Mouse (Mus musculus): ENCODE data around the gene Ccdc174. TPM values are rescaled to one million over a fixed set of nuclear protein-coding genes. Genes with fewer than 3 reads are reported as not detected.
A peak's percentile ranks its signal among the peaks of the same experiment; 100 is the strongest.

The Ccdc174 gene
- polyA plus RNA-seq (2015; fragmentation: Nextera tagmentation; extraction: Ambion mirVana), result 10.1 and 10.9 TPM in 2 replicates

DNA sequence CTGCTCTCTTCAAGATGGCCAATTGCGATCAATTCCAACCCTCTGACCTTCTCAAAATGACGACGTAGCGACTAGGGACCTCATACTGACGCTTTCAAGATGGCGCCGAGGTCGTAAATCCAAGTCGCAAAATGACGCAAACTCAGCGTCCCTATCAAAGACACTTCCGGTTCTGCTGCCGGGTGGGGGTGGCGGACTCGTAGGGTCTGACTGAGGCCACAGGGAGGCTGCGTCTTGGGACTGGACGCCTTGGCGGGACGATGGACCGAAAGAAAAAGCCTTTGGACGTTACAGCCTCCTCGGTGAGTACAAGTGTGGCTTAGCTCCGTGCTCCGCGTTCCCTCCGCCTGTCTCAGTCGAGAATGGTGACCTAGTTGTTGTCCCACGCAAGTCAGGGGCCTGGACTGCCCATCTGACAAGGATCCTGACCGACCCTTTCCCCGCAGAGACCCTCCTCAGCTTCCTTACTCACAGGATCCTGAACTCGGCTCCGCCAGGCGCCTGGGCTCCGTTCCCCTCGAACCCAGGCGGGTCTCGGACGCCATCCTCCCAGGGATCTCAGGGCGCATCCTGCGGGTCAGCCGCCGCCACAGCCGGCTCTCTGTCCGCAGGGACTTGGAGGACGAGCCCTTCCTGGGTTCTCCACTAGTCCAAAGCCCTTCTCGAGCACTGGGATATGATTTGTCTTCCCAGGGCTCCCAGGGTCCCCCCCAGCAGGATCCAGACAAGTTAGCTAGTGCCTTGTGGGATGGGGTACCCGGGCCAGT lies at the start of gene Ccdc174:
Gene Ccdc174 (plus strand): TSS at position 169 of the 767 bp plus-strand sequence.
- no peaks in the 10 kb centered on the region for H3K27me3 ChIP-seq (ENCODE audit: control insufficient read depth, insufficient read depth, low read depth, low read length)
- H3K4me2 ChIP-seq (ENCODE audit: low read depth, low read length), result peak within 1 kb of the TSS; percentile 79
- H3K9me3 ChIP-seq (replicated peaks; ENCODE audit: control insufficient read depth, low read length), result no peaks in the 10 kb centered on the region
- peaks cover 6% of the 10 kb centered on the region for H3K4me1 ChIP-seq (ENCODE audit: control insufficient read depth, low read depth, low read length)
- WGBS (ENCODE audit: insufficient replicate concordance), result under 1% methylated on average over 47 of the region's 47 CpGs
- peak; percentile 97 for ATAC-seq (ENCODE audit: low read depth)
- peak within 1 kb of the TSS; percentile 70 for H3K27ac ChIP-seq (ENCODE audit: low read length)
- peak within 1 kb of the TSS; percentile 93 for H3K9ac ChIP-seq (ENCODE audit: low read depth, low read length)
- peaks cover 3% of the 10 kb centered on the region for H3K36me3 ChIP-seq (ENCODE audit: control insufficient read depth, insufficient read depth)
- peak within 1 kb of the TSS; percentile 94 for H3K4me3 ChIP-seq (ENCODE audit: low read depth, low read length)

DNA sequence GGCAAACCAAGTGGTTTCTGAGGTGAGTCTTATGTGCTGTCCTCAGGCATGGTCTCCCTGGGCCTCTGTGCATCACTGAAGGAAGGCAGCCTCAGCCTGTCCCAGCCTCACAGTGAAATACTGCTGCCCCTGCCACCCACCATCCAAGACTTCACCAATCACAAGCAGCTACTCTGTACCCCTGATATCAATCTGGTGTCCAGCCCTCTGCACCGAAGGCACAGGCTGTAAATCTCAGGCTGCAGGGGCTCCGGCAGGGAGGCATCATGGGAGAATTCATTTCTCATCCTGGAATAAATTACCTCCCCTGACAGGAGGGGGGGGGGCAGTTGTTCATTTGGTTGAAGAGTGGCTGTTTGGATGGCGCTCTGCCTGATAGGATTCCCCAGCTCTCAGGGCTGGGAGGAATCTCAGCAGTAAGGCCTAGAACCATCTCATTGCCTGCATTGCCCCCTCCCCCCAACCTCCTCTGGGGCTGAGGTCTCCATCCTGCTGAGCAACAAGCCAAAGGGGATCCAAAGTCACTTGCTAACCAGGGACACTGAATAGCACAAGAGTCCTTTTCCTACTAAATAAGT lies 44.9 kb upstream of the Ccdc174 start:
- no peaks in the 10 kb centered on the region for H3K36me3 ChIP-seq (ENCODE audit: control insufficient read depth, insufficient read depth)
- ATAC-seq (ENCODE audit: low read depth), result no peak
- H3K4me1 ChIP-seq (ENCODE audit: control insufficient read depth, low read depth, low read length), result no peaks in the 10 kb centered on the region
- H3K9me3 ChIP-seq (replicated peaks; ENCODE audit: control insufficient read depth, low read length), result no peaks in the 10 kb centered on the region
- no peak overlapping the region for H3K27ac ChIP-seq (ENCODE audit: low read length)
- 49% methylated on average over 3 of the region's 3 CpGs for WGBS (ENCODE audit: insufficient replicate concordance)
- no peak overlapping the region for H3K4me2 ChIP-seq (ENCODE audit: low read depth, low read length)
- no peak overlapping the region for H3K4me3 ChIP-seq (ENCODE audit: low read depth, low read length)
- H3K27me3 ChIP-seq (ENCODE audit: control insufficient read depth, insufficient read depth, low read depth, low read length), result no peaks in the 10 kb centered on the region
- H3K9ac ChIP-seq (ENCODE audit: low read depth, low read length), result no peak overlapping the region

DNA sequence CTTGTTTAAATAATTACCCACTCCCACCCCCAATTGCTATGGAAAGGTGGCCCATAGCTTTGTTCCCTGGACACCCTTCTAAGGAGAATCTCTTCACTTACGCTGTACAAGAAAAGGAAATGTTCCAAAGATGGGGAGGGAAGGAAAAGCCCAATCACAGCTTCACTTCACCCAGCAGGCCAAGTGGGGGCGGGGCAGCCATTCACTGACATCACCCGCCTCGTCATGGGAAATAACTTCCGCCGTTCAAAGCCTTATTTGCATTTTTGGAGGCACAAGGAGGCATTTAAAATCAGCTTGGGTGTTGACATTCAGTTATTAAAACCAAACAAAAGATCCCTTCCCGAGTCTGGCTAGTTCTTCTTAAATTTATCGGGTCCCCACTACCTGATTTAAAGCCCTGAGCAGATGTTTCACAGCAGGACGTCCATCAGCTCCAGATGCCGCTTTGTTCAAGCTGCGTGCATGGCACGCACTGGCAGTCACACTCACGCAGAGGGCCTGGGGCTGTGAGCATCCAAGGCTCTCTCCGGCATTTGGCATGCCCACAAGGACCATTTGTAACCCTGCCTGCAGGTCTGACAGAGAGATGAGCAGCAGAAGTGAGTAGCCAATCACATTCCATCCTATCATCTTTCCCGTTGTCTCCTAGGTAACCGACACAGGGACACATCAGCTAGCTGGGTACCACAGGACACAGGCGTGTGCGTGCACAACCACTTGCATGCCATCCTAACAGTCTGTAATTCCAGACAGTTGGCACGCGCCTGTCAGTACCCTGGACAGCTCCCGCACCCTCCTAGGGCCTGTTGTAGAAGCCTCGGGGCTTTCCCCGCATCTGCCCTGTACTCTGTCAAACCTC lies 38.6 kb upstream of the Ccdc174 start:
- H3K4me3 ChIP-seq (ENCODE audit: low read depth, low read length), result no peak overlapping the region
- H3K27ac ChIP-seq (ENCODE audit: low read length), result no peak overlapping the region
- no peaks in the 10 kb centered on the region for H3K9me3 ChIP-seq (replicated peaks; ENCODE audit: control insufficient read depth, low read length)
- H3K27me3 ChIP-seq (ENCODE audit: control insufficient read depth, insufficient read depth, low read depth, low read length), result peaks cover 38% of the 10 kb centered on the region
- no peaks in the 10 kb centered on the region for H3K36me3 ChIP-seq (ENCODE audit: control insufficient read depth, insufficient read depth)
- WGBS (ENCODE audit: insufficient replicate concordance), result 11% methylated on average over 23 of the region's 23 CpGs
- H3K9ac ChIP-seq (ENCODE audit: low read depth, low read length), result no peak overlapping the region
- H3K4me1 ChIP-seq (ENCODE audit: control insufficient read depth, low read depth, low read length), result no peaks in the 10 kb centered on the region
- H3K4me2 ChIP-seq (ENCODE audit: low read depth, low read length), result no peak overlapping the region
- no peak for ATAC-seq (ENCODE audit: low read depth)

DNA sequence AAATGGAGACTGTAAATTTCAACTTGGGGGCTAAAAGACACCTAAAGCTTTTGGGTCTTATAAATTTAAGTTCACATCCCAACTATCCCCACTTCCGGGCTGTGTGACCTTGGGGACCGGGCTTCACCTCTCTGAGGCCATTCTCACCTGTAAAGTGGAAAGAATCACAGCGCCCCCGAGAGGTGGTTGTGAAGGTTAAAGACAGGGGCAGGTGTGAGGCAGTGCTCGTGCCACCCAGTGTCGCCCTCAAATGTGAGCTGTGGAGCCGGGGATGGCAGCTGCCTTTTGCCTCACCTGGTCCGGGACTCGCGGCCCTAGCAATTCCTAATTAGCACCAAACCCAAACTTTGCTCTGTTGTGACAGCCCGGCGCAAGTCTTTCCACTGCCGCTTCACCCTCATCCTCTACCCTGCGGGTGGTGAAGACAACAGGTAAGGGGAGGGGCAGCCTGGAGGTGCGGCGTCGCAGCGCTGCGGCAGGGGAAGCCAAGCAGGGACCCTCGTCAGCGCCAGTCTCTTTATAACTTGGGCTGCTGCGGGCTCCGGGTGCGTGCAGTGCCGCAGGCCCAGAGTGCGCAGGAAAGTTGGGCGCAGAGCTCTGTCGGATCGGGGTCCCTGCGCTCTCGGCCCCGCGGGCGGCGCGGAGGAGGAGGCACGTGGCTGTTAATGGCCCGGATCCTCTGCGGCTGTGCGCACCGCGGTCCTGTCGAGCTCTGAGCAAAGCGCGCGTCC lies 34.8 kb upstream of the Ccdc174 start:
- no peak overlapping the region for H3K4me2 ChIP-seq (ENCODE audit: low read depth, low read length)
- no peak overlapping the region for H3K4me3 ChIP-seq (ENCODE audit: low read depth, low read length)
- no peaks in the 10 kb centered on the region for H3K4me1 ChIP-seq (ENCODE audit: control insufficient read depth, low read depth, low read length)
- no peaks in the 10 kb centered on the region for H3K36me3 ChIP-seq (ENCODE audit: control insufficient read depth, insufficient read depth)
- no peak for ATAC-seq (ENCODE audit: low read depth)
- peaks cover 53% of the 10 kb centered on the region for H3K27me3 ChIP-seq (ENCODE audit: control insufficient read depth, insufficient read depth, low read depth, low read length)
- H3K27ac ChIP-seq (ENCODE audit: low read length), result no peak overlapping the region
- H3K9me3 ChIP-seq (replicated peaks; ENCODE audit: control insufficient read depth, low read length), result no peaks in the 10 kb centered on the region
- H3K9ac ChIP-seq (ENCODE audit: low read depth, low read length), result no peak overlapping the region
- 3% methylated on average over 46 of the region's 46 CpGs for WGBS (ENCODE audit: insufficient replicate concordance)

DNA sequence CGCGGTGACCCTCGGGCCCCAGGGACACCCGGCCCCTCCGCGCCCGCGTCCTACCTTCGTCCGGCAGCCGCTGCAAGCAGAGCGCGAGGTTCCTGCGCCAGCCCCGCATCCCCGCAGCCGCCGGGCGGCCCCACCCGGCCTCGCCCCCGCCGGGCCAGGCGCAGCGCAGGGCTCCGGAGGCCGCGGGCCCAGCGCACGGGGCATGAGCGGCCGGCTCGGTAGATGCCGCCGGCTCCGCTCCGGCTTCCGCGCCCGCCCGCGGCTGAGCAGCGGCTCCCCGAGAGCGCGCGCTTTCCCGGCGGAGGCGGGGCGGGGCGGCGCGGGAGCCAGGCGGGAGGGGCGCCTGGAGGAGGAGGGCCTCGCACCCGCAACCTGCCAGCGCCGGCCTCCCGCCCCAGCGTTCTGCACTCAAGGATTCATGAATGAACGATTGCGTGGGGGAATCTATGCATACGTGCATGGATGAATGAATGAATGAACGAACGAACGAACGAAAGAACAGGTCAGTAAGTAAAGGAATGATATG lies 34.2 kb upstream of the Ccdc174 start:
- no peak for ATAC-seq (ENCODE audit: low read depth)
- 5% methylated on average over 62 of the region's 69 CpGs for WGBS (ENCODE audit: insufficient replicate concordance)

DNA sequence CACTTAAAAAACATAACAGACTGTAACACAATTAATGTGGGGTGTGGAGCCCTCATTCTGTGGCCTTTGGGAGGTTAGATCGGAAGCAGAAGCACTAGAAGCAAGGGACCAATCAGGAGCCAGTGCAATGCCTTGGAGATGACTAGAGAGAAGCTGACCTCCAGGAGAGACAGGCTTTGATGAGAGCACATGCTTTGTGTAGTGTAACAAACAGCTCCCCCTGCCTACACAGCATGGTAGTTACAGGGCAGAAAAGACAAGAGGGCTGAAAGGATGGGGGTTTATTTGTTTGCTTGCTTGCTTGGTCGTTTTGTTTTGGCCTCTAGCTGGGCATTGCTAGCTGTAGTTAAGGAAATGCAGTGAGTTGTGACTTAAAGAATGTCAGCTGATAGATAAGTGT lies 25.3 kb upstream of the Ccdc174 start:
- ATAC-seq (ENCODE audit: low read depth), result no peak
- H3K27ac ChIP-seq (ENCODE audit: low read length), result no peak overlapping the region
- 6% methylated on average over 2 of the region's 2 CpGs for whole genome bisulfite sequencing (ENCODE audit: insufficient replicate concordance)
- no peaks in the 10 kb centered on the region for H3K9me3 ChIP-seq (replicated peaks; ENCODE audit: control insufficient read depth, low read length)
- H3K36me3 ChIP-seq (ENCODE audit: control insufficient read depth, insufficient read depth), result no peaks in the 10 kb centered on the region
- no peaks in the 10 kb centered on the region for H3K4me1 ChIP-seq (ENCODE audit: control insufficient read depth, low read depth, low read length)
- H3K4me3 ChIP-seq (ENCODE audit: low read depth, low read length), result no peak overlapping the region
- H3K27me3 ChIP-seq (ENCODE audit: control insufficient read depth, insufficient read depth, low read depth, low read length), result no peaks in the 10 kb centered on the region
- H3K9ac ChIP-seq (ENCODE audit: low read depth, low read length), result no peak overlapping the region
- no peak overlapping the region for H3K4me2 ChIP-seq (ENCODE audit: low read depth, low read length)

More for the DNA sequence above, 34.2 kb upstream of the Ccdc174 start:
- Histone ChIP-seq H3K36me3 (ENCODE audit: control insufficient read depth, insufficient read depth) (no peaks in the 10 kb centered on the region), H3K4me3 (ENCODE audit: low read depth, low read length) (no peak overlapping the region), H3K27ac (ENCODE audit: low read length) (no peak overlapping the region), H3K4me2 (ENCODE audit: low read depth, low read length) (peak overlapping the region; percentile 35), H3K4me1 (ENCODE audit: control insufficient read depth, low read depth, low read length) (no peaks in the 10 kb centered on the region), H3K9ac (ENCODE audit: low read depth, low read length) (no peak overlapping the region), H3K27me3 (ENCODE audit: control insufficient read depth, insufficient read depth, low read depth, low read length) (peaks cover 53% of the 10 kb centered on the region), H3K9me3 (replicated peaks; ENCODE audit: control insufficient read depth, low read length) (no peaks in the 10 kb centered on the region)

DNA sequence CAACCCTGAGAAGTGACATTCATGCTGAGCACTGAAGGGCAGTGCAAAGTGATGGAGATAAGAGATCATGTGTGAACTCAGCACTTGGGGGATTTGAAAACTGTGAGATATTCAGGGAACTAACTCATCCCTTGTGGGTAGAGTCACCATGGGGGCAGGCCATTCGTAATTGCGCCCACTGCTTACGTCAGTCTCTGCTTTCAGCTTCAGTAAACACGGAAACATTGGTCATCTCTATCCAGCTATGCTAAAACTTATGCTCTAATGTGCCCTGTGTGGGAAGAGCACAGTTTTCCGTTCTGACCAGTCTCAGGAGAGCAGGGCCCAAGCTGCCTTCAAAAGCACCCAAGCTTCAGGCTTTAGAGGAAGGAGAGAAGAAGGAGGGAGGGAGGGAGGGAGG lies 19.5 kb upstream of the Ccdc174 start:
- no peaks in the 10 kb centered on the region for H3K27me3 ChIP-seq (ENCODE audit: control insufficient read depth, insufficient read depth, low read depth, low read length)
- no peak overlapping the region for H3K9ac ChIP-seq (ENCODE audit: low read depth, low read length)
- H3K4me3 ChIP-seq (ENCODE audit: low read depth, low read length), result no peak overlapping the region
- no peaks in the 10 kb centered on the region for H3K4me1 ChIP-seq (ENCODE audit: control insufficient read depth, low read depth, low read length)
- no peaks in the 10 kb centered on the region for H3K9me3 ChIP-seq (replicated peaks; ENCODE audit: control insufficient read depth, low read length)
- no peaks in the 10 kb centered on the region for H3K36me3 ChIP-seq (ENCODE audit: control insufficient read depth, insufficient read depth)
- WGBS (ENCODE audit: insufficient replicate concordance), result 52% methylated on average over 5 of the region's 5 CpGs
- no peak overlapping the region for H3K4me2 ChIP-seq (ENCODE audit: low read depth, low read length)
- H3K27ac ChIP-seq (ENCODE audit: low read length), result no peak overlapping the region
- ATAC-seq (ENCODE audit: low read depth), result no peak

DNA sequence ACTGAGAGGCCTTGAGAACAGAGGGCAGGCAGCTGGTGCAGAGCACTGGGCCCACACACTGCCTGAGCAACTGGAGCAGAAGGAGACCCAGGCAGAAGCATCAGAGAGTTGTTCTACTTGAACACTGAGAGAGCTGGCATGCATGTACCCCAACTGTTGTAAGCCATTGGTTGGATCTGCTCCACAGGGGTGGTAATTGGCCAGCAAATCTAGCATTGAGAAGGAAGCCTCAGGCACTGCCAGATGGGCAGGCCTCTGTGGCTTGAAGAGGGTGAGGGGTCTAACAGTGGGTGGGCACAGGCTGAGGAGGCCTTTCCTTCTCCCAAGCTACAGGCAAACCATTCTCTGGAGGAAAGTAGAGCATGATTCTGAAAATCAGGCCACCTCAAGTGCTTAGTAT lies 15.0 kb upstream of the Ccdc174 start:
- no peak overlapping the region for H3K4me2 ChIP-seq (ENCODE audit: low read depth, low read length)
- no peaks in the 10 kb centered on the region for H3K27me3 ChIP-seq (ENCODE audit: control insufficient read depth, insufficient read depth, low read depth, low read length)
- H3K9ac ChIP-seq (ENCODE audit: low read depth, low read length), result no peak overlapping the region
- H3K36me3 ChIP-seq (ENCODE audit: control insufficient read depth, insufficient read depth), result no peaks in the 10 kb centered on the region
- ATAC-seq (ENCODE audit: low read depth), result no peak
- no peaks in the 10 kb centered on the region for H3K9me3 ChIP-seq (replicated peaks; ENCODE audit: control insufficient read depth, low read length)
- H3K4me3 ChIP-seq (ENCODE audit: low read depth, low read length), result no peak overlapping the region
- H3K27ac ChIP-seq (ENCODE audit: low read length), result no peak overlapping the region
- no peaks in the 10 kb centered on the region for H3K4me1 ChIP-seq (ENCODE audit: control insufficient read depth, low read depth, low read length)

Measured in liver, embryonic 16.5 days (tissue).